Comparison of ENCODE assay signal across 8 mouse cellular contexts in genomic region chr16:32658743-32659171, GRCm38 (mm10). TPM values are rescaled to one million over a fixed set of nuclear protein-coding genes. Genes with fewer than 3 reads are reported as not detected.
A peak's percentile ranks its signal among the peaks of the same experiment; 100 is the strongest.
DNase-seq lines count a peak whose midpoint lies in the region; ATAC-seq and TF ChIP-seq lines count a peak whose summit lies in the region.

No protein-coding gene starts in this region.

- no peak overlapping the region for H3ac ChIP-seq in myocyte (ENCODE audit: control insufficient read depth, insufficient read length)

- peak overlapping the region; percentile 42; the same call in 1 of the 2 replicates for H3K27ac ChIP-seq in lung, embryonic 16.5 days (ENCODE audit: low read length)
- peak overlapping the region; percentile 39; the same call in 1 of the 2 replicates for H3K27ac ChIP-seq in embryonic facial prominence, embryonic 13.5 days
- H3K27ac ChIP-seq in intestine, postnatal 0 days (ENCODE audit: low read depth, low read length), result no peak overlapping the region

- TF ChIP-seq POLR2A in myocyte (IDR thresholded peaks at IDR 0.05; ENCODE audit: insufficient read length, low read depth), result no peak

- no peaks in the 10 kb centered on the region for H3K27me3 ChIP-seq in lung, embryonic 16.5 days (ENCODE audit: control insufficient read depth, insufficient read depth, low read depth, low read length)
- H3K27me3 ChIP-seq in embryonic facial prominence, embryonic 13.5 days, result no peaks in the 10 kb centered on the region
- no peaks in the 10 kb centered on the region for H3K27me3 ChIP-seq in intestine, postnatal 0 days (replicated peaks; ENCODE audit: control insufficient read depth, insufficient read depth, low read length)
- no peaks in the 10 kb centered on the region for H3K27me3 ChIP-seq in myocyte (ENCODE audit: control insufficient read depth, insufficient read depth, insufficient read length)

- peak overlapping the region; percentile 60 for H3K9ac ChIP-seq in lung, embryonic 16.5 days (ENCODE audit: low read length)
- peak overlapping the region; percentile 64 for H3K9ac ChIP-seq in embryonic facial prominence, embryonic 13.5 days
- no peak overlapping the region for H3K9ac ChIP-seq in intestine, postnatal 0 days (ENCODE audit: low read depth, low read length)

- H3K4me1 ChIP-seq in lung, embryonic 16.5 days (replicated peaks; ENCODE audit: control insufficient read depth, insufficient read depth, low read length), result peaks cover 82% of the 10 kb centered on the region
- H3K4me1 ChIP-seq in embryonic facial prominence, embryonic 13.5 days, result peaks cover 63% of the 10 kb centered on the region
- H3K4me1 ChIP-seq in intestine, postnatal 0 days (replicated peaks; ENCODE audit: control insufficient read depth, insufficient read depth, low read length), result peaks cover 10% of the 10 kb centered on the region

- peak overlapping the region; percentile 35 for H3K4me3 ChIP-seq in lung, embryonic 16.5 days (ENCODE audit: low read length)
- H3K4me3 ChIP-seq in embryonic facial prominence, embryonic 13.5 days, result peak overlapping the region; percentile 38
- H3K4me3 ChIP-seq in intestine, postnatal 0 days (ENCODE audit: low read depth, low read length), result no peak overlapping the region
- H3K4me3 ChIP-seq in myocyte, result no peak overlapping the region

- TF ChIP-seq CTCF in intestine, postnatal 0 days (IDR thresholded peaks at IDR 0.05; ENCODE audit: low read depth), result no peak

- no peaks in the 10 kb centered on the region for H3K36me3 ChIP-seq in lung, embryonic 16.5 days (ENCODE audit: control insufficient read depth, insufficient read depth, low read length)
- H3K36me3 ChIP-seq in embryonic facial prominence, embryonic 13.5 days, result 0 out of 2 replicates have a peak, but pooled peaks cover 3% of the 10 kb centered on the region
- no peaks in the 10 kb centered on the region for H3K36me3 ChIP-seq in intestine, postnatal 0 days (ENCODE audit: control insufficient read depth, insufficient read depth)
- H3K36me3 ChIP-seq in myocyte (ENCODE audit: control insufficient read depth, insufficient read depth), result no peaks in the 10 kb centered on the region

- H3K9me3 ChIP-seq in lung, embryonic 16.5 days (ENCODE audit: control insufficient read depth, low read length), result no peaks in the 10 kb centered on the region
- H3K9me3 ChIP-seq in embryonic facial prominence, embryonic 13.5 days, result no peaks in the 10 kb centered on the region
- no peaks in the 10 kb centered on the region for H3K9me3 ChIP-seq in intestine, postnatal 0 days (ENCODE audit: control insufficient read depth)

- peak overlapping the region; percentile 55 for H3K4me2 ChIP-seq in lung, embryonic 16.5 days (ENCODE audit: low read depth, low read length)
- peak overlapping the region; percentile 70 for H3K4me2 ChIP-seq in embryonic facial prominence, embryonic 13.5 days
- H3K4me2 ChIP-seq in intestine, postnatal 0 days (replicated peaks; ENCODE audit: low read depth), result peak overlapping the region; percentile 56
- H3K4me2 ChIP-seq in myocyte (ENCODE audit: low read depth), result peak overlapping the region; percentile 78

- ATAC-seq in lung, embryonic 16.5 days (ENCODE audit: low read depth), result no peak
- ATAC-seq in embryonic facial prominence, embryonic 13.5 days (ENCODE audit: insufficient number of reproducible peaks, insufficient read depth, low FRiP score, low TSS enrichment, low read depth), result no peak
- ATAC-seq in intestine, postnatal 0 days, result no peak

- DNase-seq in embryo, embryonic 11 days, result peak; percentile 44
- no peak for DNase-seq in embryo, embryonic 10 days (ENCODE audit: low spot score)
- no peak for DNase-seq in lung, postnatal 25 days (ENCODE audit: low spot score)
- DNase-seq in urinary bladder, postnatal 10 days (ENCODE audit: low spot score), result no peak

- WGBS in lung, embryonic 16.5 days, result 2% methylated on average over 16 of the region's 21 CpGs
- WGBS in embryonic facial prominence, embryonic 13.5 days, result 3% methylated on average over 13 of the region's 21 CpGs
- WGBS in intestine, postnatal 0 days, result 24% methylated on average over 6 of the region's 21 CpGs

- H3K79me2 ChIP-seq in myocyte (ENCODE audit: control insufficient read depth, insufficient read depth), result peaks cover 34% of the 10 kb centered on the region

TF ChIP-seq in myocyte, 11 proteins besides CTCF, POLR2A, EP300 and RAD21:
- TF ChIP-seq SRF (IDR thresholded peaks at IDR 0.05; ENCODE audit: control insufficient read depth, insufficient read length, low read depth) (no peak), CEBPB (IDR thresholded peaks at IDR 0.05; ENCODE audit: insufficient read depth, poor library complexity, severe bottlenecking) (no peak), TCF12 (IDR thresholded peaks at IDR 0.05; ENCODE audit: insufficient read depth, poor library complexity, severe bottlenecking) (no peak), TCF3 (IDR thresholded peaks at IDR 0.05; ENCODE audit: insufficient read length, low read depth) (no peak), MAX (IDR thresholded peaks at IDR 0.05; ENCODE audit: low read depth) (no peak), USF1 (IDR thresholded peaks at IDR 0.05; ENCODE audit: low read depth) (no peak), MYOG (IDR thresholded peaks at IDR 0.05; ENCODE audit: control insufficient read depth in 1 of 3, insufficient read depth in 1 of 3, insufficient read length in 2 of 3, low read depth in 2 of 3) (no peak), REST (IDR thresholded peaks at IDR 0.05; ENCODE audit: insufficient read depth, insufficient read length) (no peak), POLR2AphosphoS2 (IDR thresholded peaks at IDR 0.05; ENCODE audit: insufficient read length, low read depth) (no peak), MYOD1 (IDR thresholded peaks at IDR 0.05; ENCODE audit: control insufficient read depth in 1 of 3, insufficient read length in 2 of 3, low read depth in 2 of 3) (no peak), E2F4 (IDR thresholded peaks at IDR 0.05; ENCODE audit: insufficient read depth) (no peak)
TF ChIP-seq in myocyte: peak in this region for 0.

RNA-seq across cellular contexts. Expression of gene Tnk2, which starts 15.1 kb away (rescaled TPM):
- polyA plus RNA-seq in lung, embryonic 16.5 days (2015; fragmentation: Nextera tagmentation; extraction: Ambion mirVana), result 15.4 and 18.0 TPM in 2 replicates
- polyA plus RNA-seq in embryonic facial prominence, embryonic 13.5 days (2015; fragmentation: Nextera tagmentation; extraction: Ambion mirVana), result 12.7 and 13.3 TPM in 2 replicates
- 8.0 and 9.6 TPM in 2 replicates for polyA plus RNA-seq in intestine, postnatal 0 days (2015; fragmentation: Nextera tagmentation; extraction: Ambion mirVana)
- polyA plus RNA-seq in myocyte (2012; fragmentation: generic; extraction: Trizol), result 35.0 TPM

RNA-seq across cellular contexts. Expression of gene Tfrc, which starts 50.0 kb away (rescaled TPM):
- polyA plus RNA-seq in lung, embryonic 16.5 days (2015; fragmentation: Nextera tagmentation; extraction: Ambion mirVana), result 57.3 and 58.4 TPM in 2 replicates
- 20.8 and 21.4 TPM in 2 replicates for polyA plus RNA-seq in embryonic facial prominence, embryonic 13.5 days (2015; fragmentation: Nextera tagmentation; extraction: Ambion mirVana)
- 23.1 and 23.7 TPM in 2 replicates for polyA plus RNA-seq in intestine, postnatal 0 days (2015; fragmentation: Nextera tagmentation; extraction: Ambion mirVana)
- polyA plus RNA-seq in myocyte (2012; fragmentation: generic; extraction: Trizol), result 55.4 TPM

Comparison
In these comparisons a context has a peak if more than half of its experiments do, and no peak if none do; other contexts are left out.
1. H3K4me3 ChIP-seq: peak in lung, embryonic 16.5 days (single experiment) and embryonic facial prominence, embryonic 13.5 days (single experiment); none in intestine, postnatal 0 days (single experiment) and myocyte (single experiment).
2. Peak in every context shown above with its lines, with median percentiles within 50 percentile points of each other: H3K4me2 ChIP-seq.